Comparison of ENCODE assay signal across 7 mouse cellular contexts in genomic region chr2:35291856-35292255, GRCm38 (mm10). TPM values are rescaled to one million over a fixed set of nuclear protein-coding genes. Genes with fewer than 3 reads are reported as not detected.
DNase-seq lines count a peak whose midpoint lies in the region; ATAC-seq and TF ChIP-seq lines count a peak whose summit lies in the region.

No protein-coding gene starts in this region.

- no peak overlapping the region for H3K9ac ChIP-seq in liver, postnatal 0 days (replicated peaks)

- TF ChIP-seq CTCF in cortical plate, adult 2 months (IDR thresholded peaks at IDR 0.05; ENCODE audit: extremely low read depth, insufficient read depth, low read length) = peak; percentile 48; the same call in 1 of the 2 replicates
- TF ChIP-seq CTCF in liver, postnatal 0 days (IDR thresholded peaks at IDR 0.05; ENCODE audit: low read depth) = peak; percentile 87

- no peak overlapping the region for H3K4me2 ChIP-seq in liver, postnatal 0 days (ENCODE audit: low read depth, low read length)

- H3K4me3 ChIP-seq in cortical plate, adult 2 months (ENCODE audit: insufficient read depth, low read length) = no peak overlapping the region
- H3K4me3 ChIP-seq in liver, postnatal 0 days (ENCODE audit: low read depth, low read length) = no peak overlapping the region

- H3K27ac ChIP-seq in cortical plate, adult 2 months (ENCODE audit: insufficient read depth, low read length) = no peak overlapping the region
- no peak overlapping the region for H3K27ac ChIP-seq in liver, postnatal 0 days (ENCODE audit: low read depth)

- peak; percentile 54 for DNase-seq in kidney, adult 18-20 months
- no peak for DNase-seq in kidney, adult 11 months
- DNase-seq in CD4-positive helper T cell, adult 2 months (ENCODE audit: low read depth, low spot score) = peak; percentile 53
- DNase-seq in MEL-GATA-1-ER (ENCODE audit: extremely low read depth, low read depth) = peak; percentile 47
- peak; percentile 72 for DNase-seq in liver, postnatal 0 days
- peak; percentile 82 for DNase-seq in testis, postnatal 10 days (ENCODE audit: low spot score)

- TF ChIP-seq EP300 in liver, postnatal 0 days (IDR thresholded peaks at IDR 0.05; ENCODE audit: low read depth) = no peak

- peaks cover 8% of the 10 kb centered on the region for H3K36me3 ChIP-seq in liver, postnatal 0 days (replicated peaks; ENCODE audit: insufficient read depth, low read length)

- no peak for ATAC-seq in liver, postnatal 0 days

- no peak for TF ChIP-seq POLR2A in cortical plate, adult 2 months (IDR thresholded peaks at IDR 0.05; ENCODE audit: extremely low read depth, insufficient read depth, low read length)

- H3K27me3 ChIP-seq in liver, postnatal 0 days (ENCODE audit: insufficient read depth, low read length) = no peaks in the 10 kb centered on the region

- H3K4me1 ChIP-seq in cortical plate, adult 2 months (ENCODE audit: control insufficient read depth, insufficient read depth, low read length) = no peaks in the 10 kb centered on the region
- H3K4me1 ChIP-seq in liver, postnatal 0 days (ENCODE audit: insufficient read depth) = no peaks in the 10 kb centered on the region

- WGBS in liver, postnatal 0 days (ENCODE audit: insufficient replicate concordance) = 19% methylated on average over 3 of the region's 3 CpGs

- H3K9me3 ChIP-seq in liver, postnatal 0 days (ENCODE audit: low read length) = no peaks in the 10 kb centered on the region

RNA-seq across cellular contexts. Expression of gene Gsn, which starts 35.7 kb away (rescaled TPM):
- polyA plus RNA-seq in cortical plate, adult 2 months (2012; rRNA removed) = 96.0 and 134 TPM in 2 replicates
- 56.1 and 59.7 TPM in 2 replicates for polyA plus RNA-seq in liver, postnatal 0 days (2015; fragmentation: Nextera tagmentation; extraction: Ambion mirVana)

RNA-seq across cellular contexts. Expression of gene Stom, which starts 44.9 kb away (rescaled TPM):
- polyA plus RNA-seq in cortical plate, adult 2 months (2012; rRNA removed) = 12.7 and 14.7 TPM in 2 replicates
- 77.1 and 86.3 TPM in 2 replicates for polyA plus RNA-seq in liver, postnatal 0 days (2015; fragmentation: Nextera tagmentation; extraction: Ambion mirVana)
